Mouse (Mus musculus) lung, adult 18-20 months (tissue): Measurements from ENCODE around the gene Atf7ip.
"Not testable (repeated sequence)": the region's sequence is repeated elsewhere in the genome, so short reads cannot be mapped to it uniquely, and the experiment has no call there.

Source experiments
- DNase-seq, 2 experiments: peaks; one replicate each; pipeline ENCODE4 v3.0.0; 2022; ENCODE audit warnings: mixed read lengths in 2 of 2

Atf7ip gene

GRCm38 (mm10) chr6:136505867-136506266 lies at the start of gene Atf7ip:
TSS of gene Atf7ip (plus strand) at chr6:136506167.
- not testable (repeated sequence) for DNase-seq

- DNase-seq, result no peak
Observed at GRCm38 (mm10) chr6:136456302-136456701, 49.7 kb upstream of the Atf7ip start.

GRCm38 (mm10) chr6:136459156-136459555 lies 46.8 kb upstream of the Atf7ip start:
- DNase-seq, result no peak

- DNase-seq, result peak; percentile 32 to 42
Observed at GRCm38 (mm10) chr6:136463491-136463890, 42.5 kb upstream of the Atf7ip start.

GRCm38 (mm10) chr6:136464121-136464621 lies 41.8 kb upstream of the Atf7ip start:
- DNase-seq, result peak; percentile 54 to 57

GRCm38 (mm10) chr6:136465021-136465420 lies 40.9 kb upstream of the Atf7ip start:
- peak; percentile 69 to 80 for DNase-seq

GRCm38 (mm10) chr6:136465959-136466381 lies 40.0 kb upstream of the Atf7ip start:
- DNase-seq, result peak; percentile 77 to 79

- DNase-seq, result peak; percentile 87 to 88
Observed at GRCm38 (mm10) chr6:136466956-136467750, 38.8 kb upstream of the Atf7ip start.

- no peak for DNase-seq
Observed at GRCm38 (mm10) chr6:136467837-136468236, 38.1 kb upstream of the Atf7ip start.

- peak; percentile 89 to 93 for DNase-seq
Observed at GRCm38 (mm10) chr6:136468401-136468912, 37.5 kb upstream of the Atf7ip start.

GRCm38 (mm10) chr6:136468974-136469792 lies 36.8 kb upstream of the Atf7ip start:
- DNase-seq, result no peak

- DNase-seq, result no peak
Observed at GRCm38 (mm10) chr6:136469807-136470206, 36.2 kb upstream of the Atf7ip start.

GRCm38 (mm10) chr6:136470321-136471230 lies 35.4 kb upstream of the Atf7ip start:
- DNase-seq, result peak; percentile 87 to 92

- DNase-seq, result no peak
Observed at GRCm38 (mm10) chr6:136471601-136472000, 34.4 kb upstream of the Atf7ip start.

GRCm38 (mm10) chr6:136472779-136473178 lies 33.2 kb upstream of the Atf7ip start:
- DNase-seq, result no peak

- DNase-seq, result no peak
Observed at GRCm38 (mm10) chr6:136473472-136474129, 32.4 kb upstream of the Atf7ip start.

- no peak for DNase-seq
Observed at GRCm38 (mm10) chr6:136475171-136475860, 30.7 kb upstream of the Atf7ip start.

GRCm38 (mm10) chr6:136477878-136478277 lies 28.1 kb upstream of the Atf7ip start:
- DNase-seq, result no peak

- DNase-seq, result no peak
Observed at GRCm38 (mm10) chr6:136483531-136483930, 22.4 kb upstream of the Atf7ip start.

- DNase-seq, result no peak
Observed at GRCm38 (mm10) chr6:136484093-136484492, 21.9 kb upstream of the Atf7ip start.

GRCm38 (mm10) chr6:136486166-136486565 lies 19.8 kb upstream of the Atf7ip start:
- no peak for DNase-seq
